Mouse (Mus musculus) forebrain, embryonic 10.5 days (tissue): ENCODE data around the gene Fam229a. TPM values are rescaled to one million over a fixed set of nuclear protein-coding genes. Genes with fewer than 3 reads are reported as not detected.
"Not testable (repeated sequence)": the region's sequence is repeated elsewhere in the genome, so short reads cannot be mapped to it uniquely, and the experiment has no call there.

Source experiments
- DNase-seq: peaks from one replicate; pipeline ENCODE4 v3.0.0-alpha.2; 2017; ENCODE audit warnings: low spot score; ENCODE audit errors: extremely low spot score
- H3K27ac ChIP-seq: fragments of 300-500 bp; sonication (generic); 2 replicates; pipeline ENCODE4 v1.5.1; 2016; ENCODE audit warnings: mild to moderate bottlenecking
- H3K27me3 ChIP-seq: fragments of 300-500 bp; sonication (generic); 2 replicates; pipeline ENCODE4 v1.6.1; 2016; ENCODE audit warnings: mild to moderate bottlenecking; ENCODE audit not compliant: poor library complexity, severe bottlenecking
- H3K36me3 ChIP-seq: fragments of 300-500 bp; sonication (generic); replicated peaks from 2 replicates; pipeline ENCODE4 v1.6.1; 2016; ENCODE audit warnings: mild to moderate bottlenecking, moderate library complexity
- H3K4me1 ChIP-seq: fragments of 300-500 bp; sonication (generic); 2 replicates; pipeline ENCODE4 v1.6.1; 2016
- H3K4me3 ChIP-seq: fragments of 300-500 bp; sonication (generic); 2 replicates; pipeline ENCODE4 v1.5.1; 2016; ENCODE audit warnings: mild to moderate bottlenecking, moderate library complexity
- H3K9me3 ChIP-seq: fragments of 300-500 bp; sonication (generic); 2 replicates; pipeline ENCODE4 v1.6.1; 2016; ENCODE audit warnings: mild to moderate bottlenecking, moderate library complexity
- WGBS: fragments of 180-500 bp; shearing (Covaris S2); methylation state at CpG from one replicate; pipeline ENCODE4 v1.1.7; 2016; 5-methylcytosine and 5-hydroxymethylcytosine counted together
- polyA plus RNA-seq: library from polyadenylated mRNA; unstranded; fragments of >200 nt; fragmentation: Nextera tagmentation; extraction: Ambion mirVana; gene quantifications from 2 replicates; pipeline ENCODE4 v1.2.1, GENCODE M21; 2016

The Fam229a gene
- not detected in 2 replicates for polyA plus RNA-seq

- Histone ChIP-seq H3K4me1 (peaks cover 24% of the 10 kb centered on the region), H3K27ac (peak within 1 kb of the TSS; percentile 37; the same call in 1 of the 2 replicates), H3K36me3 (peaks cover 31% of the 10 kb centered on the region), H3K4me3 (peak within 1 kb of the TSS; percentile 44), H3K27me3 (peaks cover 43% of the 10 kb centered on the region), H3K9me3 (no peaks in the 10 kb centered on the region)
- 2% methylated on average over 70 of the region's 70 CpGs for WGBS
- no peak for DNase-seq
Measured at GRCm38 (mm10) chr4:129490972-129491880, at the start of gene Fam229a, which contains the start of gene Tssk3. Fam229a (plus strand) TSS chr4:129491190. Tssk3 (minus strand) TSS chr4:129491022.

- 82% methylated on average over 8 of the region's 8 CpGs for WGBS
Measured at GRCm38 (mm10) chr4:129447360-129447759, 43.6 kb upstream of the Fam229a start.

GRCm38 (mm10) chr4:129447778-129448563, 43.0 kb upstream of the Fam229a start:
- 83% methylated on average over 11 of the region's 11 CpGs for WGBS
- Histone ChIP-seq H3K4me3 (no peak overlapping the region), H3K4me1 (no peaks in the 10 kb centered on the region), H3K27me3 (peaks cover 3% of the 10 kb centered on the region), H3K27ac (no peak overlapping the region), H3K36me3 (no peaks in the 10 kb centered on the region), H3K9me3 (no peaks in the 10 kb centered on the region)
- DNase-seq = no peak

More at GRCm38 (mm10) chr4:129447360-129447759, 43.6 kb upstream of the Fam229a start:
- Histone ChIP-seq H3K27ac (no peak overlapping the region), H3K36me3 (no peaks in the 10 kb centered on the region), H3K27me3 (peaks cover 9% of the 10 kb centered on the region), H3K4me1 (no peaks in the 10 kb centered on the region), H3K9me3 (no peaks in the 10 kb centered on the region), H3K4me3 (no peak overlapping the region)
- DNase-seq = no peak

GRCm38 (mm10) chr4:129448713-129449112, 42.3 kb upstream of the Fam229a start:
- WGBS = 90% methylated on average over 6 of the region's 6 CpGs
- H3K27me3 ChIP-seq = no peaks in the 10 kb centered on the region

GRCm38 (mm10) chr4:129450851-129451250, 40.1 kb upstream of the Fam229a start:
- Histone ChIP-seq H3K36me3 (no peaks in the 10 kb centered on the region), H3K9me3 (no peaks in the 10 kb centered on the region), H3K27ac (no peak overlapping the region), H3K4me1 (no peaks in the 10 kb centered on the region), H3K4me3 (no peak overlapping the region), H3K27me3 (no peaks in the 10 kb centered on the region)
- DNase-seq = no peak
- WGBS = 88% methylated on average over 2 of the region's 2 CpGs

More at GRCm38 (mm10) chr4:129448713-129449112, 42.3 kb upstream of the Fam229a start:
- no peaks in the 10 kb centered on the region for H3K9me3 ChIP-seq
- no peaks in the 10 kb centered on the region for H3K4me1 ChIP-seq
- DNase-seq = no peak
- H3K36me3 ChIP-seq = no peaks in the 10 kb centered on the region
- H3K27ac ChIP-seq = no peak overlapping the region
- H3K4me3 ChIP-seq = no peak overlapping the region

GRCm38 (mm10) chr4:129451471-129452169, 39.4 kb upstream of the Fam229a start:
- H3K27me3 ChIP-seq = no peaks in the 10 kb centered on the region
- no peak for DNase-seq
- no peaks in the 10 kb centered on the region for H3K4me1 ChIP-seq
- H3K4me3 ChIP-seq = no peak overlapping the region
- no peak overlapping the region for H3K27ac ChIP-seq
- WGBS = 86% methylated on average over 15 of the region's 15 CpGs
- H3K36me3 ChIP-seq = no peaks in the 10 kb centered on the region
- H3K9me3 ChIP-seq = no peaks in the 10 kb centered on the region

- Histone ChIP-seq H3K36me3 (no peaks in the 10 kb centered on the region), H3K9me3 (no peaks in the 10 kb centered on the region), H3K27ac (no peak overlapping the region), H3K4me3 (no peak overlapping the region), H3K4me1 (no peaks in the 10 kb centered on the region), H3K27me3 (no peaks in the 10 kb centered on the region)
- peak; percentile 68 for DNase-seq
- WGBS = 4% methylated on average over 5 of the region's 5 CpGs
Measured at GRCm38 (mm10) chr4:129455265-129455664, 35.7 kb upstream of the Fam229a start.

GRCm38 (mm10) chr4:129456126-129456525, 34.9 kb upstream of the Fam229a start:
- H3K4me1 ChIP-seq = peaks cover 4% of the 10 kb centered on the region
- no peaks in the 10 kb centered on the region for H3K36me3 ChIP-seq
- H3K27me3 ChIP-seq = no peaks in the 10 kb centered on the region
- H3K4me3 ChIP-seq = no peak overlapping the region
- no peak for DNase-seq
- 65% methylated on average over 5 of the region's 5 CpGs for WGBS
- H3K27ac ChIP-seq = no peak overlapping the region
- H3K9me3 ChIP-seq = no peaks in the 10 kb centered on the region

- H3K36me3 ChIP-seq = not testable (repeated sequence)
- 69% methylated on average over 2 of the region's 2 CpGs for WGBS
Measured at GRCm38 (mm10) chr4:129457311-129457710, 33.7 kb upstream of the Fam229a start.

GRCm38 (mm10) chr4:129459726-129460125, 31.3 kb upstream of the Fam229a start:
- no peak for DNase-seq
- Histone ChIP-seq H3K27me3 (no peaks in the 10 kb centered on the region), H3K27ac (no peak overlapping the region), H3K4me3 (no peak overlapping the region), H3K4me1 (peaks cover 17% of the 10 kb centered on the region), H3K36me3 (peaks cover 9% of the 10 kb centered on the region), H3K9me3 (no peaks in the 10 kb centered on the region)
- over 99% methylated on average over 3 of the region's 3 CpGs for WGBS

More at GRCm38 (mm10) chr4:129457311-129457710, 33.7 kb upstream of the Fam229a start:
- not testable (repeated sequence) for H3K27ac ChIP-seq, H3K4me3 ChIP-seq, H3K9me3 ChIP-seq, DNase-seq, H3K27me3 ChIP-seq
- H3K4me1 ChIP-seq = peaks cover 10% of the 10 kb centered on the region

GRCm38 (mm10) chr4:129460827-129461182, 30.2 kb upstream of the Fam229a start:
- peaks cover 20% of the 10 kb centered on the region for H3K36me3 ChIP-seq
- under 1% methylated on average over 4 of the region's 4 CpGs for WGBS
- no peaks in the 10 kb centered on the region for H3K9me3 ChIP-seq
- H3K27ac ChIP-seq = peak overlapping the region; percentile 89
- DNase-seq = no peak
- peaks cover 17% of the 10 kb centered on the region for H3K4me1 ChIP-seq
- peak overlapping the region; percentile 77 for H3K4me3 ChIP-seq
- H3K27me3 ChIP-seq = no peaks in the 10 kb centered on the region
